Mouse (Mus musculus): ENCODE measurements around the gene Ssmem1. TPM values are rescaled to one million over a fixed set of nuclear protein-coding genes. Genes with fewer than 3 reads are reported as not detected.

Ssmem1 gene
- total RNA-seq, 2 experiments from 2014 or later, result 0.70 to 1.1 TPM

DNA sequence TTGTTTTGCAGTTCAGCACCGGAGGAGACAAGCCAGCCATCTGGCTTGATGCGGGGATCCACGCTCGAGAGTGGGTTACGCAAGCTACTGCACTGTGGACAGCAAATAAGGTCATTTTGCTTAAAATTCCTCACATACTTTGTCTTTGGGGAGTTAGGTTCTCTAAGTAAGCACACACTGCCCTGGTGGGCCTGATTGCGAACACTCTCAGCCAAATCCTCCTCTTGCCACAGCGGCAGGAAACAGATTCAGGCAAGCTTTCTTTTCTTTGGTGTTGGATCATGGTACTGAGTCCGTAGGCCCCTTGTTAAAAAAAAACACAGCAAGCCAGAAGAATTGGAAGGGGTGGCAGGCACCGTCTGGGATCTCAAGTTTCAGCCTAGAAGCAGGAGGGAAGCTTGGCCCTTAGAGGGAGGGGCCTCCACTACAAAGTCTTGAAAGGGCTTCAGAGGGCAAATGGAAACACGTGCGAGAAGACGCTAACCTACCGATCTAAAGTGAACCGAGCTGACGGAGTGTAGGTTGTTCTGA is 39.6 kb downstream of the Ssmem1 start:
- peak overlapping the region; percentile 77 for H3K27ac ChIP-seq
- TF ChIP-seq CTCF (IDR thresholded peaks at IDR 0.05), result no peak

GRCm38 (mm10) chr6:30550496-30551192 is 41.0 kb downstream of the Ssmem1 start:
- no peak for TF ChIP-seq CTCF (IDR thresholded peaks at IDR 0.05)
- H3K4me3 ChIP-seq, result no peak overlapping the region
- no peak for DNase-seq (ENCODE audit: extremely low spot score in 1 of 2, low spot score in 2 of 2)
- intact Hi-C loops (cut with DNase I), result no loop called here
- peak overlapping the region; percentile 38; the same call in 1 of the 2 replicates for H3K27ac ChIP-seq

More for the DNA sequence above, 39.6 kb downstream of the Ssmem1 start:
- DNase-seq (ENCODE audit: extremely low spot score in 1 of 2, low spot score in 2 of 2), result no peak
- intact Hi-C loops (cut with DNase I), result loop anchor here (2.0 to 5.0 kb wide), 5 partner anchors 24 to 173 kb away; partner anchors contain the start of genes Klhdc10 and Mest
- H3K4me3 ChIP-seq, result no peak overlapping the region

DNA sequence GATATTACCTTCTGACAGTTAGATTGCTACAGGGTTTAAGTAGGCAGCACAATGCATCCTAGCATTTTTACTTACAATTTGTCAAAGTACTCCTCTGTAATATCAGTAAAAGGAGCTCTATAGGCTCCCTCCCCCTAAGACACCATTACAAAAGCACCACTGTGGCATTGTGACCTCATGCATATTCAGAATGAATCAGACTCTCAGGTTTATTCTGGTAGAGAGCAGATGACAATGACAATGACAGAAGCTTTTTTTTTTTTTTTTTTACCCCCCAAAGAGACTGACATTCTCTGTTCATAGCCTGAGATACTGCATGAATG is 41.5 kb downstream of the Ssmem1 start:
- intact Hi-C loops (cut with DNase I), result no loop called here
- H3K4me3 ChIP-seq, result no peak overlapping the region
- DNase-seq (ENCODE audit: extremely low spot score in 1 of 2, low spot score in 2 of 2), result no peak
- H3K27ac ChIP-seq, result peak overlapping the region; percentile 38; the same call in 1 of the 2 replicates
- TF ChIP-seq CTCF (IDR thresholded peaks at IDR 0.05), result no peak

DNA sequence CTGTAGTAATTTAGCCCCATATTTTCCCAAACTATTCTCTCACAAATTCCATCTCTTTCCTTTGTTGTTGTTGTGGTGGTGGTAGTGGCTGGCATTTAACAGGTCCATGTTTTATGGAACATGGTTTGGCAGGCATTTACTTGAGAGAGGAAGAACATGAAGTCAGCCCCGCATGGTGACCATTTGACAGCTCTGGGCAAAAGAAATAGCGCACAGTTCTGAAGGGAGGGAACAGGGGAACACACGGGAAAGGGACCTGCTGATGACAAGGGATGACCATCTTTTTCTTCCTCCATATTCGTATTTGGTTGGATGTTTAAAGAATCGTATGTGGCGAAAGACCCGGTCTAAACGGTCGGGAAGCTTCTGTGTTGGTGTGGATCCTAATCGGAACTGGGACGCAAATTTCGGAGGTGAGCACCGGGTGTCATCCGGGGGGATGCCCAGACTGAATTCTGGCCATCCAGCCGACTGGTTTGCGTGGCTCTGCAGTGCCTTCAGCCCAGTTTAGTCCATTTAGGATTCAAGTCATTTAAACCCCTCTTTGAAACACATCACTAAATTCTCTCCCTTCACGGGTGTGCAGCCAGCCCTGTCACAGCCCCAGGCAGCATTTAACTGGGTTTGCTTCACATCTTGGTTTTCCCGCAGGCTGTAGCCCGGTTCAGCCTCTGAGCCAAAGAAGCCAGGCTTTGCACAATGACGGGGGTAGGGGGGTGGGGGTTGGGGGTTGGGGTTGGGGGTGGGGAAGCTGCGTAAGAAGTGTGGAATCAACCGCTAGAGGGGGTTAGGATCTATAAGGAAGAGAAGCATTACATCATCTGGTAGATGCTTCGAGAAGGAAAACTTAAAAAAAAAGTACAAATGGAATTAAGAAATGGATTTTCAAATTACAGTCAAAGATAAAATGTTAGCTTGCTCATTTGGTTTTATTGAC is 42.3 kb downstream of the Ssmem1 start:
- intact Hi-C loops (cut with DNase I), result no loop called here
- TF ChIP-seq CTCF (IDR thresholded peaks at IDR 0.05), result peak; percentile 27

DNA sequence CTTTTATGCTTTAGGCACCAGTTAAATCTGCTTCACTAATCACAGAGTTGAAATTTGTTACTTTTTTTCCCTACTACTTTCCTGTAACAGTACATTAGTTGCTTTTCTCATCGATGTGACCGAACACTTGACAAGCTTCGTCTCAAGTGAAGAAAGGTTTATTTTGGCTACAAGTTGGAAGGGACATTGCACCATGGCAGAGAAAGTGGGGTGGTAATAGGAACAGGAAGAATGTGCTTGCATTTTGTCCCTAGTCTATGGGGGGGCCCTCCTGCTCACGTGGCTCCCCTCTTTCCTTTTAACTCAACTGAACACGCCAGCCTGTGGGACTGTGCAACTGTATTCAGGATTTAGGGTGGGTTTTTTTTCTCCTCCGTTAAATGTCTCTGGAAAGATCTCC is 43.0 kb downstream of the Ssmem1 start:
- no peak for TF ChIP-seq CTCF (IDR thresholded peaks at IDR 0.05)
- DNase-seq (ENCODE audit: extremely low spot score in 1 of 2, low spot score in 2 of 2), result no peak
- no peak overlapping the region for H3K4me3 ChIP-seq
- intact Hi-C loops (cut with DNase I), result no loop called here
- H3K27ac ChIP-seq, result peak overlapping the region; percentile 20

More for the DNA sequence above, 42.3 kb downstream of the Ssmem1 start:
- Histone ChIP-seq H3K27ac (peak overlapping the region; percentile 79), H3K4me3 (peak overlapping the region; percentile 37)
- DNase-seq (ENCODE audit: extremely low spot score in 1 of 2, low spot score in 2 of 2), result no peak

DNA sequence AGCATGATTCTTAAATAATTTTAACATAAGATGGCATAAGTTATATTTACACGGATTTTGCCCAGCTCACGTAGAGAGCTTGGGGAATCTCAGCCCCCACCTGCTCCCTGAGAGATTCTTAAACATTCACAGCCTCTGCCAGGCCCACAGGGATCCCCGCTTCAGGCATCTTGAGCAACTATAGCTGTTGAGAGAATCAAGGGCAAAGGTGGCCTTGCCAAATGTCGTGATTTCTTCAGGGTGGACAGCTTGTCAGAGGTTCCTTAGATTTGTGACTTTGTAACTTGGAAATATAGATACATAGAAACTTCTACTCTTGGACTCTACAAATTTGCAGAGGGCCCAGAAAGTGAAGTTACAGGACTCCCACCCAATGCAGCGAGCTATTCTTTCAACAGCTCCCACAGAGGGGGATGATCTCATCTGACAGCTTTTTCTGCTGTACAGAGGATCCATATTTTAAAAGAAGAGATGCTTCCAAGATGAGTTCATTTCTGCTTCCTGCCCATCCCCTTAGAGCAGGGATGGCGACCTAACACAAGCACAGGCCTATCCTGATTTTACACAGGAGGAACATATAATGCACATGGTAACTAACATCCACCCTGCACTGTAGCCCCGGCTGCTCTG is 43.8 kb downstream of the Ssmem1 start:
- H3K4me3 ChIP-seq, result no peak overlapping the region
- intact Hi-C loops (cut with DNase I), result no loop called here
- H3K27ac ChIP-seq, result peak overlapping the region; percentile 57
- DNase-seq (ENCODE audit: extremely low spot score in 1 of 2, low spot score in 2 of 2), result no peak
- TF ChIP-seq CTCF (IDR thresholded peaks at IDR 0.05), result no peak

- Histone ChIP-seq H3K4me3 (no peak overlapping the region), H3K27ac (peak overlapping the region; percentile 57)
- intact Hi-C loops (cut with DNase I), result no loop called here
- no peak for DNase-seq (ENCODE audit: extremely low spot score in 1 of 2, low spot score in 2 of 2)
- TF ChIP-seq CTCF (IDR thresholded peaks at IDR 0.05), result no peak
Measured at GRCm38 (mm10) chr6:30554092-30554491, 44.4 kb downstream of the Ssmem1 start.

- no peak overlapping the region for H3K4me3 ChIP-seq
- intact Hi-C loops (cut with DNase I), result no loop called here
- no peak for DNase-seq (ENCODE audit: extremely low spot score in 1 of 2, low spot score in 2 of 2)
- H3K27ac ChIP-seq, result no peak overlapping the region
- TF ChIP-seq CTCF (IDR thresholded peaks at IDR 0.05), result no peak
Measured at GRCm38 (mm10) chr6:30554621-30555170, 45.0 kb downstream of the Ssmem1 start.

GRCm38 (mm10) chr6:30556080-30556479 is 46.4 kb downstream of the Ssmem1 start:
- intact Hi-C loops (cut with DNase I), result no loop called here
- no peak overlapping the region for H3K4me3 ChIP-seq
- no peak for DNase-seq (ENCODE audit: extremely low spot score in 1 of 2, low spot score in 2 of 2)
- no peak overlapping the region for H3K27ac ChIP-seq
- TF ChIP-seq CTCF (IDR thresholded peaks at IDR 0.05), result no peak

GRCm38 (mm10) chr6:30559726-30560125 is 50.1 kb downstream of the Ssmem1 start:
- no peak for DNase-seq (ENCODE audit: extremely low spot score in 1 of 2, low spot score in 2 of 2)
- Histone ChIP-seq H3K27ac (no peak overlapping the region), H3K4me3 (no peak overlapping the region)
- intact Hi-C loops (cut with DNase I), result no loop called here
- TF ChIP-seq CTCF (IDR thresholded peaks at IDR 0.05), result no peak

DNA sequence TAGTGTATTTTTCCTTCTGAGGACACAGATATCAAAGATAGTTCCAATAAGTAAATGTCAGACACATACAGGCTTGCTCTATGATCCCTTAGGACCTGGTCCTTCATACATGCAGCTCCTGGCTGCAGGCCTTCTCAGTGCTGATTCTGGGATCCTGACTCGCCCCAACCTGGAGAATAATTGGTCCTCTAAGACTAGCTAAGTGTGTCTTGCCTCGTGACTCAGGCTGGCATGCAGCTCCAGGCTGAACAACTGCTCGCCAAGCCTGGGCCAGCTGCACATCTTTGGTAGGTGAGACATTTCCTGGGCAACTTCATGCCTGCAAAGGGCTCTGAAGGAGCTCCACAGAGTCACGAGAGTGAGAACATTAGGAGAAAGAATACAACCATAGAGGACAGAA is 52.5 kb downstream of the Ssmem1 start:
- no peak overlapping the region for H3K4me3 ChIP-seq
- intact Hi-C loops (cut with DNase I), result no loop called here
- no peak for TF ChIP-seq CTCF (IDR thresholded peaks at IDR 0.05)

More for the DNA sequence above, 52.5 kb downstream of the Ssmem1 start:
- no peak overlapping the region for H3K27ac ChIP-seq
- no peak for DNase-seq (ENCODE audit: extremely low spot score in 1 of 2, low spot score in 2 of 2)
